Mouse (Mus musculus): ENCODE results near the gene Kcnmb2.

The Kcnmb2 gene

DNA sequence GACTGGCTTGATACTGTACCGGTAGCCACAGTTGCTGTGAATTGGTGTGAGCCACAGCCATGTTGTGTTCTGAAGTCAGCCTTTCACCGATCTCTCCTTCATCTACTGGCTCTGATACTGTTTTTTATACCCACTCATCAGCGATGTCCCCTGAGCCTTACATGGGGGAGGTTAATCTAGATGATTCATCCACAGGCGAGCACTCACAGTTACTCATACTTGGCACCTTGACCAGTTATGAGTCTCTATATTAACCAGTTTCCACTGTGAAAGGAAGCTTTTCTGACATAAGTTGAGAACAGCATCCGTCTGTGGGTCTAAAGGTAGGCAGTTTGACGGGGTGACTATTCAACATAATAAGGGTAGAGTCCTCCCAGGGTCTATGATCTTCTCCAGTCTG, 118.7 kb downstream of the Kcnmb2 start:
- DNase-seq: no peak

- DNase-seq: no peak
Measured at GRCm38 (mm10) chr3:32029375-32030050, 127.2 kb downstream of the Kcnmb2 start.

DNA sequence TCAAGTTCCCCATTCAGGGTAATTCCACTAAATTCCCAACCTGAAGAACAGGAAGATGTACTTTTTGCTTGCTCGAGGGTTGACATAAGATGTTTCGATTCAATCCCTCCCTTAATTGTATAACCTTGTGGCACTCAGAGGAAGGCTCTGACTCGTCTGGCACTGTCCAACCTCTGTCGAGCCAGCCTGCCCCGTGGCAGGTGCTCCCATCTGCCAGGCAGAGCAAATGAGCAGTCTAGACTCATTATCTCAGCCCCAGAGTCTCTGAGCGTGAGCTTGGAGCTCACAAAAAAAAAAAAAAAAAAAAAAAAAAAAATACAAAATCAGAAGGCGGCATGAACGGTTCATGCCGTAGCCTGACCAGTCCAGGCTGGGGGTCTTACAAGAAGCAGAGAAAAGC, 130.1 kb downstream of the Kcnmb2 start:
- DNase-seq: no peak

- DNase-seq: no peak
Measured at GRCm38 (mm10) chr3:32043814-32044213, 141.5 kb downstream of the Kcnmb2 start.

- no peak for DNase-seq
Measured at GRCm38 (mm10) chr3:32048777-32049176, 146.5 kb downstream of the Kcnmb2 start.

DNA sequence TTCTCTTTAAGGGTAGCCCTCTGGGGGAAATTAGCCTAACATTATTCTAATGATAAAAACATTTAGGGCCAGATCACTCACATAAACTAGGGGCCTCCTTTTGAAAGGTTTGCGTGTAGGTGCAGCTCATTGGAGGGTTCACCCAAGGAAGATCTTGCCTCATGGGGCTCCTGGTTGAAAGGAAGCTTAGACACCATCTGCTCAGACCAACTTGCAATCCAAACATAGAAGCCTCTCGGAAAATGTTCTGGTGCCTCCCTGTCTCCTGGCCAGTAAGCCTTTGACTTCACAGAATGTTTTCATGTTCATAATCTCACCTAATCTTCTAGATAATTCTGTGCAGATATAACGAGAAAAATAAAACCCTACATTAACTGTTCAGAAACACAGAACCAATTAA, 150.3 kb downstream of the Kcnmb2 start:
- DNase-seq: no peak

- no peak for DNase-seq
Measured at GRCm38 (mm10) chr3:32053610-32054241, 151.4 kb downstream of the Kcnmb2 start.

DNA sequence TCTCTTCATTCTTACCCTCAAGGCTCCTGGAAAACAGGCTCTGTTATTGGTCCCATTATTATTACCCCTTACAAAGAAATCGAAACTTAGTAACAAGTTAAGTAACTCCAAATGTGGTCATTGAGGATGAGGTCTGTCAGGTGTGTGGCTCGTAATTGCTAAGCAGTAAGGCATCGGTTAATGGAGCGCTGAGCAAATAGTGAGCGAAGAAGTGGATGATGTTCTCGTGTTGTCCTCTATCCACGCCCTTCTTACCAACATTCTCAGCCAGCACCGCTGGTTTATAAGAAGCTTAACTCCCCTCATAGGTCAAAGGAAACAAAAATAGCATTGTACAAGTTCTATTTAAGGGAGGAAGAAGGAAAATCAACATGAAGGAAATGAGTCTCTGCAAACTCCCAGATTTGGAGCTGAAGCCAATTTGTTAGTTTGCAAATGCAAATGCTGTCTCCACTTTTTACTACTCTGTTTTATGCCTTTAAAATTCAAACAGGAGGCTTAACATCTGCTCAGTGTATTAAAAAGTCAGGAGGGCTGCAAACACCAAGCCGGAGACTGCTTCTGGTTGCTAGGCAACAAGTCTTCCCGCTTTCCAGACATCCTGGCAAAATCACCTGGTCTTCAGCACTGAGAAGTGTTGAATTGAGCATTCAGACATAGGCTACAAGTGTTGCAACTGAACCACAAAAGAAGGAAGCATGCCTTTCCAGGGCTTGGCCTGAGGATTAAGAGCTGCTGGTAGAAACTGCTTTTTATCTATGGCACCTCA, 157.8 kb downstream of the Kcnmb2 start:
- no peak for DNase-seq

GRCm38 (mm10) chr3:32062685-32063084, 160.4 kb downstream of the Kcnmb2 start:
- DNase-seq: no peak

DNA sequence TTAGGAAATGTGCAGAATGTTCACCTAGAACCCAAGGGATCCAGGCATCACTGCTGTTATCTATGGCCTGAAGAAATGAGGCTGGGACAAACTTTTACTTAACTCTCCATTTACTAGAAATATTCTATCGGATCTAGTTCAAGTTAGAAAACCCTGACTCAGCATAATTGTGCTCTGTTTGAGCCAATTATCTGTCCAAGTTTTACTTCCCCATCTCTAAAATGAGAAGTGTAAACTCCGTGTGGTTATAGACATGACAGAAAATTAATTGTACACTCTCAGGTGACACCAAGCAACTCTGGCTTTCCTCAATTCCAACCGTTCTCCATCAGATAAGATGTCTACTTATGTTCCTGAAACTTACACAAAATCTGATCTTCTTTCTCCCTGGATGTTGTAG, 161.0 kb downstream of the Kcnmb2 start:
- no peak for DNase-seq

DNA sequence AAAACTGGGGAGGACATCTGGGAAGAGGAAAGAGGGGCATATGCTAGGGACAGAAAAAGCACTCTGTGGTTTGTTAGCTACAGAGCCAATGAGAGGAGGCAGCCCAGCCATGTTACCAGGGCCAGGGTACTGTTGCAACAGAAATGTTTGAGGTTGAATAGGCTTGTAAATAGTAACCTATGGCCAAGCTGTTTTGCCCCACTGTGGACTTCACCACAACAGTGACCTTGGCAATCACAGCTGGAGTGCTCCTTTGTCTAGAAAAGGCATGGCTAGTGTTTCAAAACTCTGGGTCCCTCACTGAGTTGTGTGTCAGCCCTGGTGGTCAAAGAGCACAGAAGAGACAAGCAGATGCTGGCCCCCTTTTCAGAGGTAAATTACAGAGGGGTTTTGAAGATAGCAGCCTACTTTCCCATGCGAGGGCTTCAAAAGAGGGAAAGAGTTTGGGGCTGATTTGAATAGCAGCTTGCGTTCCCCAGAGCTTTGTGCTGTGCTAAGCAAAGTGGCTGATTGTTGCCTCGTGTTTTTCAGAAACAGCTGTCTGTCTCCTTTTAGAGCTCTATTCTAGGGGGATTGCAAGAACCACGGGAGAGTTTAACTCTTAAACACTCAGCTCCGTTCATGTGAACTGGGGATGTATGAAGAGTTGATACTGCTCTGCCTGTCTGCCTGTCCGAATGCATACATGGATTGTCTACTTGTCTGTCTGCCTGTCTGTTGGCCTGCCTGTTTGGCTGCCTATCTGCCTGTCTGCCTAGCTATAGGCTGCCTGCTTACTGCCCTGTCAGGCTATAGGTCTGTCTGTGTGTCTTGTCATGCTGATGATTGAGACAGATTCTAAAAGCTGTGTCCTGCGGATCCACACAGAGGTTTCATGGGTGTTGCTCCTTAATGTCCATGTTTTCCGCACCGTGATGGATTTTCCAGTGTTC, 165.0 kb downstream of the Kcnmb2 start:
- DNase-seq: no peak

- no peak for DNase-seq
Measured at GRCm38 (mm10) chr3:32073881-32074280, 171.6 kb downstream of the Kcnmb2 start.

DNA sequence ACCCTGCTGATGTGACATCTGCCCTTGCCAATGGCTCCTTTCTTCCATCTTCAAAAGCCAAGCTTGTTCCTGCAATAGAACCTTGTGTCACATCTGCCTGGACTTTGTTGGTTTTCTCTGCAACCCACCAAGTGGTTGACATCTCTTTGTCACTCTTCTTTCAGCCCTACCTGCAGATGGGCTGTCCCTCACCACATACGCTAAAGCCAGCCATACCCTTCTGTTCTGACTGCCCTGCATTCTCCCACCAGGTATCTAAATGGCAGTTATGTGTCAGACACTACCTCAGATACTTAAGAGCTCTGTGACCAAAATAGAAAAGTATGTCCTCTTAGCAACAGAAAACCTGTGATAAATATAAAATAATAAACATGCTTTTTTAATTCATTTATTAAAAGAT, 186.5 kb downstream of the Kcnmb2 start:
- DNase-seq: no peak

DNA sequence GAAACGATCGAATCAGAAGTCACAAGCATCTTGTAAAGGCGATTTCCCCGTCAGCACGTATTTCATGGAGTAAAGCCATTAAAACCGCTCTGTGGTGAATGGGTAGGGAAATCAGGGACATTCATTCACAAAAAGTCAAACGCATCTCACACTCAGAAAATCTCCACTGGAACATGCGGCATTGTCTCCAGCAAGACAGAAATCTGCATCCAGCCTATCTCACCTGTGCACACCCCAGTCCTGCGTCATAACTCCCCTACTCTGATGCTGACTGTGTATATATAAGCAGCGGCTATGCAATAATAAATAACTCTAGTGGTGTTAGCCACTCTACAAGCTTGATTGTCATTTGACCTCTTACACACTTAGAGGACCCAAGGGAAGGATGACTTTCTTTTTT, 199.1 kb downstream of the Kcnmb2 start:
- no peak for DNase-seq

DNA sequence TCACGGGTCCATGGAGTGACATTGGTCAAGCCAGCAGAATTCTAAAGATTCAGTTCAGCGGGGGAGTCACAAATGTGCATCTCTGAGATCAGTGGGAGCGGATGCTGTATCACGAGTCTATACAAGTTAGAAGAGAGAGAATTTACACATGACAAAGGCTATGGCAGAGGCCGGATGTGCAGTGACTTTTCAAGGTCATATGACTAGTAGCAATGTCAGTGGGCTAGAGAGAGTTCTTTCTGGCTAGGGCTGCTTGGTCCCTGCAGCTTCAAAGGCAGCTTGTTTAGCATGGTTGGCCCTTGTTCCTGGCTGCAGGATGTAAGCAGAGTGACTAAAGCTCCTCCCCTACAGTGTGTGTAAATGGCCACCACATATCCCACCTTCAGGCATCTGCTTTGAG, 217.5 kb downstream of the Kcnmb2 start:
- no peak for DNase-seq

GRCm38 (mm10) chr3:32121731-32122130, 219.4 kb downstream of the Kcnmb2 start:
- DNase-seq: no peak

GRCm38 (mm10) chr3:32125431-32125830, 223.1 kb downstream of the Kcnmb2 start:
- DNase-seq: no peak

- no peak for DNase-seq
Measured at GRCm38 (mm10) chr3:32128391-32128790, 226.1 kb downstream of the Kcnmb2 start.

- DNase-seq: no peak
Measured at GRCm38 (mm10) chr3:32130696-32131095, 228.4 kb downstream of the Kcnmb2 start.

GRCm38 (mm10) chr3:32132395-32133004, 230.2 kb downstream of the Kcnmb2 start:
- DNase-seq: no peak

DNA sequence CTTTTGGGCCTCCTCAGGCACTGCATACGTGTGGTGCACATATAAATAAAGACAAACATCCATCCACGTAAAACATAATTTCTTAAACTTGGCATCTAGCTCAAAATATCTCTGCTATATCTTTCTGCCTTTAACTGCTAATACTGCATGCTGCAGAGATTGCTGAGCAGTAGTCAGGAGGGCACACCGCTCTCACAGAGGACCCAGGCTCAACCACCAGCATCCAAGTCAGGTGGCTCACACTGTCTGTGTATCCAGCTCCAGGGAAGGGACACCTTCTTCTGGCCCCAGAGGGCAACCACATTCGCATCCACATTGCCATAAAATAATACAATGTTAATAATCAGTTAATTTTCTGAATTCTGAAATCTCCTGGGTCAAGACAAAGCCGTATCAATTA, 241.9 kb downstream of the Kcnmb2 start:
- no peak for DNase-seq

- no peak for DNase-seq
Measured at GRCm38 (mm10) chr3:32144655-32145054, 242.3 kb downstream of the Kcnmb2 start.

DNA sequence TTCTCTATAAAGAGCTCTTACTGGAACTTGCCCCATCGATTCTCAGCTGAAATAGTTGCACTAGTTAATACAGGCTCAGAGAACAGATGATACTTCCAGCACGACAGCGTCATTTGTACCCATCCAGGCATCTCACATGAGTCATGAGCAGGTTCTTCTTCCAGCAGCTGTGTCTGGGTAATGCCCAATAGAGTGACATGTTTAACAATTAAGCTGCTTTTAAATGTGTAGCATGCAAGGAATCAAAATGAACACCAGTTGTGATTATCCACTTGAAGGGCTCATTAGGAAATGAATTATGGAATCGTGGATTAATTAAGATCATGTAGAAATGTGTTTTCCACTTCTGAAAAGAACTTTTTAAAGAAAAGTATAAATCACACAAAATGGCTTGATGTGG, 245.4 kb downstream of the Kcnmb2 start:
- no peak for DNase-seq

All from thymus, postnatal 25 days (tissue).